Mouse (Mus musculus): ENCODE measurements around the gene Best1. TPM values are rescaled to one million over a fixed set of nuclear protein-coding genes. Genes with fewer than 3 reads are reported as not detected.

The Best1 gene
- polyA plus RNA-seq, 1 experiment from 2014 or later, result 0.61 TPM

DNA sequence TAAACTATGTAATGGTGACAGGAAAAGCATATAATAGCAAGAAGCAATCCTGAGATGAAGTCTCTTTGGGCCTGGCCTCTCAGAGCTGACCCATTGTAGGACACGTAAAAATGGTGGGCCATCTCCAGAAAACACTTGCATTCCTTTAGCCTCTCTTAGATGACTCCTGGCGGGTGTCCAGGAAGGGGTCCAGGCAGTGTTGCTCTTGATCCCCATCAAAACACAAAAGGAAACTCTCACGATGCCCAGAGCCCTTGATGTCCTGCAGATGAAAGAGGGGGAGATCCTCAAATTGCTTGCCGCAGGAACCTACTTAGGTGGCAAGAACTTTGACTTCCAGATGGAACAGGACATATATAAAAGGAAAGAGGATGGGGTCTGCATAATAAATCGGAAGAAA lies 64.0 kb downstream of the Best1 start:
- no peaks in the 10 kb centered on the region; the same call in none of the 2 replicates for H3K4me1 ChIP-seq (replicated peaks; ENCODE audit: control insufficient read depth, insufficient read depth, low read length)
- TF ChIP-seq CTCF (IDR thresholded peaks at IDR 0.05; ENCODE audit: low read depth), result no peak
- 77% methylated on average over 5 of the region's 5 CpGs for WGBS

DNA sequence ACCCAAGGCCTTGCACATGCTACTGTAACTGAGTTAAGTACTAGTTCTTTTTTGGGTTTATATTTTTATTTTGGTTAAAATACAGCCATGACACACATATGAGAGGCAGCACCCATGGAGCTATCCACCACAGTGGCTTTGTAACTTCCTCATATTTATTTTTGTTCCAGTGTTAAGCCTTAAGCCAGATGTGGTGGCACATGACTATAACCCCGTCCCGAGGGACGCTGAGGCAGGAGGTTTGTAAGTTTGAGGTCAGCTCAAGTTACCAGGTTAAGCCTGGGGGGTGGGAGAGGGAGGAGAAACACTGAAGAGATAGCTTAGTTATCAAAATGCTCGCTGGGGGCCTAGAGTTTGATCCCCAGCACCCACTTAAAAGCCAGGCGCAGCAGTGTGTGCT lies 64.9 kb downstream of the Best1 start:
- WGBS, result 83% methylated on average over 5 of the region's 5 CpGs
- Histone ChIP-seq H3K4me2 (replicated peaks; ENCODE audit: low read depth) (no peak overlapping the region), H3K27me3 (replicated peaks; ENCODE audit: control insufficient read depth, insufficient read depth, low read length) (no peaks in the 10 kb centered on the region), H3K9ac (ENCODE audit: low read depth, low read length) (no peak overlapping the region), H3K27ac (ENCODE audit: low read depth, low read length) (no peak overlapping the region), H3K9me3 (ENCODE audit: control insufficient read depth) (no peaks in the 10 kb centered on the region), H3K4me1 (replicated peaks; ENCODE audit: control insufficient read depth, insufficient read depth, low read length) (no peaks in the 10 kb centered on the region; the same call in none of the 2 replicates), H3K36me3 (ENCODE audit: control insufficient read depth, insufficient read depth) (no peaks in the 10 kb centered on the region), H3K4me3 (ENCODE audit: low read depth, low read length) (no peak overlapping the region)
- no peak for TF ChIP-seq CTCF (IDR thresholded peaks at IDR 0.05; ENCODE audit: low read depth)
- ATAC-seq, result no peak

More for the DNA sequence above, 64.0 kb downstream of the Best1 start:
- Histone ChIP-seq H3K36me3 (ENCODE audit: control insufficient read depth, insufficient read depth) (no peaks in the 10 kb centered on the region), H3K9me3 (ENCODE audit: control insufficient read depth) (no peaks in the 10 kb centered on the region), H3K27ac (ENCODE audit: low read depth, low read length) (no peak overlapping the region), H3K27me3 (replicated peaks; ENCODE audit: control insufficient read depth, insufficient read depth, low read length) (no peaks in the 10 kb centered on the region), H3K4me3 (ENCODE audit: low read depth, low read length) (no peak overlapping the region), H3K9ac (ENCODE audit: low read depth, low read length) (no peak overlapping the region), H3K4me2 (replicated peaks; ENCODE audit: low read depth) (no peak overlapping the region)
- no peak for ATAC-seq

Other genes starting within 250 kb of the Best1 start
- gene Scgb2a2, start 154.1 kb downstream of the Best1 start, polyA plus RNA-seq (2015; fragmentation: Nextera tagmentation; extraction: Ambion mirVana), result not detected in 2 replicates
- 22.9 and 24.3 TPM in 2 replicates for gene Incenp, start 102.1 kb downstream of the Best1 start, polyA plus RNA-seq (2015; fragmentation: Nextera tagmentation; extraction: Ambion mirVana)
- 6,780 and 7,050 TPM in 2 replicates for gene Fth1, start 21.0 kb downstream of the Best1 start, polyA plus RNA-seq (2015; fragmentation: Nextera tagmentation; extraction: Ambion mirVana)
- gene Rab3il1, start within 50 bp of the Best1 start, polyA plus RNA-seq (2015; fragmentation: Nextera tagmentation; extraction: Ambion mirVana), result 63.6 and 65.8 TPM in 2 replicates
- gene Fads3, start 39.9 kb upstream of the Best1 start, polyA plus RNA-seq (2015; fragmentation: Nextera tagmentation; extraction: Ambion mirVana), result 4.7 and 4.8 TPM in 2 replicates
- gene Fads2, start 100.1 kb upstream of the Best1 start, polyA plus RNA-seq (2015; fragmentation: Nextera tagmentation; extraction: Ambion mirVana), result 46.8 and 54.2 TPM in 2 replicates
- gene Fads1, start 181.3 kb upstream of the Best1 start, polyA plus RNA-seq (2015; fragmentation: Nextera tagmentation; extraction: Ambion mirVana), result 26.9 and 29.8 TPM in 2 replicates
- 339 and 369 TPM in 2 replicates for gene Tmem258, start 202.4 kb upstream of the Best1 start, polyA plus RNA-seq (2015; fragmentation: Nextera tagmentation; extraction: Ambion mirVana)
- gene Fen1, start 202.5 kb upstream of the Best1 start, polyA plus RNA-seq (2015; fragmentation: Nextera tagmentation; extraction: Ambion mirVana), result 30.4 and 33.0 TPM in 2 replicates
- 4.1 and 4.5 TPM in 2 replicates for gene Myrf, start 239.1 kb upstream of the Best1 start, polyA plus RNA-seq (2015; fragmentation: Nextera tagmentation; extraction: Ambion mirVana)

Data from intestine, postnatal 0 days (tissue).